Mouse (Mus musculus): ENCODE data around the gene Rnf123. TPM values are rescaled to one million over a fixed set of nuclear protein-coding genes. Genes with fewer than 3 reads are reported as not detected.

The Rnf123 gene
- polyA plus RNA-seq, 1 experiment from 2014 or later = 100 TPM

Small RNAs within 50 kb of the gene (microRNA-seq; reads per million reads assigned to microRNA genes)
- not detected for gene Gm47303
- gene Mir7088 = 2.0 reads per million

Other genes starting within 250 kb of the Rnf123 start
- gene Rbm6, start 210.1 kb downstream of the Rnf123 start, polyA plus RNA-seq (2015; fragmentation: Nextera tagmentation; extraction: Ambion mirVana) = 26.1 and 27.7 TPM in 2 replicates
- 3.9 and 5.0 TPM in 2 replicates for gene Mon1a, start 195.2 kb downstream of the Rnf123 start, polyA plus RNA-seq (2015; fragmentation: Nextera tagmentation; extraction: Ambion mirVana)
- gene Mst1r, start 176.5 kb downstream of the Rnf123 start, polyA plus RNA-seq (2015; fragmentation: Nextera tagmentation; extraction: Ambion mirVana) = 0.85 and 1.4 TPM in 2 replicates
- gene Actl11, start 154.9 kb downstream of the Rnf123 start, polyA plus RNA-seq (2015; fragmentation: Nextera tagmentation; extraction: Ambion mirVana) = not detected in 2 replicates
- 0.08 and 0.09 TPM in 2 replicates for gene Camkv, start 147.7 kb downstream of the Rnf123 start, polyA plus RNA-seq (2015; fragmentation: Nextera tagmentation; extraction: Ambion mirVana)
- gene Traip, start 133.2 kb downstream of the Rnf123 start, polyA plus RNA-seq (2015; fragmentation: Nextera tagmentation; extraction: Ambion mirVana) = 12.6 and 14.6 TPM in 2 replicates
- 55.7 and 60.1 TPM in 2 replicates for gene Uba7, start 107.8 kb downstream of the Rnf123 start, polyA plus RNA-seq (2015; fragmentation: Nextera tagmentation; extraction: Ambion mirVana)
- gene Gm20661, start 100.3 kb downstream of the Rnf123 start, polyA plus RNA-seq (2015; fragmentation: Nextera tagmentation; extraction: Ambion mirVana) = 0.54 and 0.66 TPM in 2 replicates
- gene Inka1, start 97.5 kb downstream of the Rnf123 start, polyA plus RNA-seq (2015; fragmentation: Nextera tagmentation; extraction: Ambion mirVana) = 50.5 and 50.8 TPM in 2 replicates
- 1.1 and 1.5 TPM in 2 replicates for gene Cdhr4, start 90.8 kb downstream of the Rnf123 start, polyA plus RNA-seq (2015; fragmentation: Nextera tagmentation; extraction: Ambion mirVana)
- not detected in 2 replicates for gene Gm20662, start 87.0 kb downstream of the Rnf123 start, polyA plus RNA-seq (2015; fragmentation: Nextera tagmentation; extraction: Ambion mirVana)
- gene Ip6k1, start 80.8 kb downstream of the Rnf123 start, polyA plus RNA-seq (2015; fragmentation: Nextera tagmentation; extraction: Ambion mirVana) = 35.3 and 45.1 TPM in 2 replicates
- 15.3 and 16.3 TPM in 2 replicates for gene Gmppb, start 34.1 kb downstream of the Rnf123 start, polyA plus RNA-seq (2015; fragmentation: Nextera tagmentation; extraction: Ambion mirVana)
- 1.5 and 1.8 TPM in 2 replicates for gene Amigo3, start 30.2 kb downstream of the Rnf123 start, polyA plus RNA-seq (2015; fragmentation: Nextera tagmentation; extraction: Ambion mirVana)
- 41.1 and 51.2 TPM in 2 replicates for gene Mst1, start 2.9 kb downstream of the Rnf123 start, polyA plus RNA-seq (2015; fragmentation: Nextera tagmentation; extraction: Ambion mirVana)
- gene Apeh, start 11.3 kb upstream of the Rnf123 start, polyA plus RNA-seq (2015; fragmentation: Nextera tagmentation; extraction: Ambion mirVana) = 194 and 242 TPM in 2 replicates
- gene Bsn, start 107.0 kb upstream of the Rnf123 start, polyA plus RNA-seq (2015; fragmentation: Nextera tagmentation; extraction: Ambion mirVana) = 1.4 TPM in 2 replicates
- 16.0 and 18.2 TPM in 2 replicates for gene Dag1, start 180.6 kb upstream of the Rnf123 start, polyA plus RNA-seq (2015; fragmentation: Nextera tagmentation; extraction: Ambion mirVana)
- gene Nicn1, start 207.1 kb upstream of the Rnf123 start, polyA plus RNA-seq (2015; fragmentation: Nextera tagmentation; extraction: Ambion mirVana) = 5.8 and 6.7 TPM in 2 replicates
- gene Amt, start 213.5 kb upstream of the Rnf123 start, polyA plus RNA-seq (2015; fragmentation: Nextera tagmentation; extraction: Ambion mirVana) = 11.9 and 13.3 TPM in 2 replicates
- 190 and 202 TPM in 2 replicates for gene Rhoa, start 222.8 kb upstream of the Rnf123 start, polyA plus RNA-seq (2015; fragmentation: Nextera tagmentation; extraction: Ambion mirVana)
- gene Tcta, start 222.8 kb upstream of the Rnf123 start, polyA plus RNA-seq (2015; fragmentation: Nextera tagmentation; extraction: Ambion mirVana) = 14.1 and 14.4 TPM in 2 replicates